Mouse (Mus musculus) thymus, postnatal 14 days (tissue): ENCODE results near the gene Asb11.

Experiments used
- DNase-seq: peaks from one replicate; pipeline ENCODE4 v3.0.0; 2021

The Asb11 gene

GRCm38 (mm10) chrX:164436709-164437108 is at the start of gene Asb11:
Gene Asb11 (plus strand): TSS chrX:164436994.
- no peak for DNase-seq

- DNase-seq, result no peak
Observed at GRCm38 (mm10) chrX:164394091-164394490, 42.7 kb upstream of the Asb11 start.

DNA sequence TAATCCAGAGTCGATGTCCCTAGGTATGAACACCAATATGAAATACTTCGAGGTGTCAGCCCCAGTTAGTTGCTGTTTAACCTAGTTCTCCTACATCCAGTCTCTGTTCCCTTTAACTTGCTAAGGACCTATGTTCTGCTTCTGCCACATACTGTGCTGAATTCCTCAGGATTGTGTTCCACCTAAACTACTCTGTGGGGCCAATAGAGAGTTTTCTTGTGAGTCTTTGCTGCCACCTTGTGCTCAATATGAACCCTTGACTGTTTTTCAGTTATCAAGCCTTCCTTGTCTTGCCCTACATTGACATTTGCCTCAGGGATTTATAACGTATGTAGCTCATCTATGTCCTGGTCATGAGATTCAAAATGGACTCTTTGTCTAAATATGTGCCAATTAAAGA is 38.3 kb upstream of the Asb11 start:
- no peak for DNase-seq

DNA sequence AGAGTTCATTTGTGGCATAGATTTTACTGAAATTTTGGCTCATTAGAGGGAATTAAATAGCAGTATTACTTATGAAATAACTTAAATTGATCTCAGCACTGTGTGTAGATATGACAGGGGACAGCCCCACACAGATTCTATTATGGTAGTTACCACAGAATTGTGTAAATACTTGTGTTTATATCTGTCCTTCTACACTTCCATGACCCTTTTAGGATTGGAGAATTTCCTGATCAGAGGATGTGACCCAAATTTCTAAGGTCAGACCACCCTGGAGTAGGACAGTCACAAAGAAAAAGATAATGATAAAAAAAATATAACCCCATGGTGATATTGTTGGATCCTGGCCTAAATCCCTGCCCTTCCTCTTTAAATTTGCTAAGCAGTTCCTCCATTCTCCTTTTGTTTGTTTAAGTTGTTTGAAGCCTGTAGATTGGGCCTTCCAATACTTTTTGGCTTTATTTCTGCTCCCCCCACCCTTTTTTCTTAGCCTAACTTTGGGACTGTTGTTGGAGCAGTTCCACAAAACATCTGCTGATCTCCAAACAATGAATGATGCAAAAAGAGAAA is 31.6 kb upstream of the Asb11 start:
- DNase-seq, result no peak

GRCm38 (mm10) chrX:164406133-164407022 is 30.4 kb upstream of the Asb11 start:
- peak; percentile 55 for DNase-seq

DNA sequence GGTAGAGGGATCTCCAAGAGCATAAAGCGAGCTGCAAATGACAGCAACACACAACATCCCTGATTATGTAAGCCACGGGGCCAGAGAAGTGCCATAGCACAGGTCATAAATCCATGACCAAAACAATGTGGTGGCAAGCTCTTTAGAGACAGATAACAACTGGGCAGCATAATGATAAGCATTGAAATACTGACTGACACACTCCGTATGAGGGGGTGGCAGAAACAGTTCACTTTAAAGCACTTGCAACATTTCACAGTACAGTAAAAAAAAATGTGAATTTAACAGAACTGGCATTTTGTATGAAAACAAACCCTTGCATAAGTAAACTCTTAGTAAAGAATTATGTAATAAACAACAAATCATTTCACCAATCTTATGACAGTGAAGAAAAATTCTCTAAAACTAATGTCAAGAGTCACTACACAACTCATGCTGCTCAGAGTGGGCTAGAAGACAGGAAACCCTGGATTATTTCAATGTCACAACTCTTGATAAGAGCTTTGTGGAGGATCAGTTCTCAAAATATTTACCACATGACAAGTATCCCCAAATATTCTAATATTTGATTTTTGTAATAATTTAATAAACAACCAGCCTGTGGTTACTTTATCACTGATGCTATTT is 28.4 kb upstream of the Asb11 start:
- no peak for DNase-seq

- DNase-seq, result no peak
Observed at GRCm38 (mm10) chrX:164410562-164410961, 26.2 kb upstream of the Asb11 start.

DNA sequence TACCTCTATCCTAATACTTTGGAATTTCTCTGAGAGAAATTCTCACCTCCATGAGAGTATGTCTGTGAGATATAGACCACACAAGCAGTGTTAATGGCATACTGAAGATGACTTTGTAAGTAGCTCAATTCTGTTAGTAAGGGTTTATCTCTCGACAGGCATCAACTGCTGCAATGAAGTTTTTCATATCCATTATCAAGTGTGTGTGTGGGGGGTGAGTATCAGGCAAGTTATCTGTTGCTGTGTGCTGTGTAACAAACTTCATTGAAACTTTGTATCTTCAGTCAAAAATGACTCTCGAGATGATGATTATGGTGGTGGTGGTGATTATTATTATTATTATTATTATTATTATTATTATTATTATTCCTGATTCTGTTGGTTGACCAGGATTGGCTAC is 20.0 kb upstream of the Asb11 start:
- no peak for DNase-seq

- DNase-seq, result no peak
Observed at GRCm38 (mm10) chrX:164418008-164418407, 18.8 kb upstream of the Asb11 start.

GRCm38 (mm10) chrX:164419471-164419939 is 17.3 kb upstream of the Asb11 start, which contains the start of gene Piga:
Gene Piga (plus strand): TSS chrX:164419787.
- peak; percentile 88 for DNase-seq

DNA sequence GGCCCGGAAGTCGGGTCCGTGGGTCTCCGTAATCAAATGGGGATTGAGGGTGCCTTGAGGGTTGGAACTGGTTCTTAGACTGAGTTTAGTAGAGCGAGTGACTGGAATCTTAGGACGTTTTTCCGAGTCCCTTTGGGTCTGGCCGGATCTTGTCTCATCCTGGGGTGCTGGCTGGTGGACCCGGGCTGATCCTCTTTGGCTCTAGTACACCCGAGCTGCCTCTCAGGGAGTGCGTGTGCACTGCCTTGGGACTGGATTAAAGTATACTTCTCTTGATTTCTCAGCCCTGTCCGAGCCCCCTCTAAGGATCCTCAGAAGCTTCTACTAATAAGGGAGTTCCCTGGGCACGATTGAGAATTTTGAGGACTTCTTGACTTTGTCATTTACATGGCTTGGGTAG is 16.8 kb upstream of the Asb11 start:
- DNase-seq, result no peak

GRCm38 (mm10) chrX:164420518-164420917 is 16.3 kb upstream of the Asb11 start:
- DNase-seq, result no peak

- no peak for DNase-seq
Observed at GRCm38 (mm10) chrX:164424821-164425220, 12.0 kb upstream of the Asb11 start.

GRCm38 (mm10) chrX:164427295-164427694 is 9.5 kb upstream of the Asb11 start:
- no peak for DNase-seq

- no peak for DNase-seq
Observed at GRCm38 (mm10) chrX:164428224-164428623, 8.6 kb upstream of the Asb11 start.

DNA sequence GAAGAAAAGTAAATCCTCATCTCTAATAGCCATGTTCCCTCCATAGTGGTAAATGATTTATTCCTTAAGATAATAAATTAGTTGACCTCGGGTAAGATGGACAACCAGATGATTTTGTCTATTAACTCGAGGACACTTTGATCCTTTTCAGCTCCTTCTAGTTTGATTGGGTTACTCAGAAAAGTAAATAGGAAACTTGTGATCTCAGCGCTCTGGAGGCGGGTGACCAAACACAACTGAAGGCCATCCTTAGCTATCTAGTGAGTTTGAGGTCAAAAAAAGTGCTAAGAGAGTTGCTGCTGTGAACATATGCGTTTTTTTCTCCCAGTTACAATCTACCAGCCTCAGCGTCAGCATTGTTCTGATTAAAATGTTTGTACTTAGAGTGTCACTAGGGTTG is 6.2 kb upstream of the Asb11 start:
- DNase-seq, result no peak

DNA sequence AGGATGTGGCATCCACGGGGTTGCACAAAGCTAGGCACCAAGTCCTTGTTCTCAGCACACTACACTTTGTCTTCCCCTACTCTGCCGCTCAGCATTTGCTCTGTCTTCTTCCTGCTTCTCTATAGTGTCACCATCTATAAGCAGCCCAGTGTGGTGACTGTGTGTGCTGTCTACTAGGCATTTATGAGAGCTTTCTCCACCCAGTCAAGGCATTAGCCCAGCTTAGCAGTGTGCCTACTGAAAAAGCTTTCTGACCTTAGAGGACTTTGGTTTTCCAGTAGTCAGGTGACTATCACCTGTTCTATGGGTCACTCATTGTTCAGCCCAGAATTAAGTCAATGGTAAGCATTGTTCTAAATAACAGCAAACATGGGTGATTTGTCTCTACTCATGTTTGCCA is 5.7 kb upstream of the Asb11 start:
- no peak for DNase-seq

DNA sequence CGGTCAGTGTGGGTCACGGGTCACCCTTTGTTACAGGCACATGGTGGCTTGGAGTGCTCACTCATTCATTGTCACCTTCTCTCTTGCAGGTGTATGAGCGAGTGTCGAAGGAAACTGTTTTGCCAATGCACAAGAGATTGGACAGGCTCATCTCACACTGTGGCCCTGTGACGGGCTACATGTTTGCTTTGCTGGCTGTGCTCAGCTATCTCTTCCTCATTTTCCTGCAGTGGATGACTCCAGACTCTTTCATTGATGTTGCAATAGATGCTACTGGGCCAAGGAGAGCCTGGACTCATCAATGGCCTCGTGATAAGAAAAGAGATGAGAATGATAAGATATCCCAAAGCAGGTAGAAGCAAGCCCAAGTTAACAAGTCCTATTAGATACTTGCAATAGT is 5.3 kb upstream of the Asb11 start:
- DNase-seq, result no peak

- DNase-seq, result no peak
Observed at GRCm38 (mm10) chrX:164432682-164433081, 4.1 kb upstream of the Asb11 start.

GRCm38 (mm10) chrX:164439462-164439861 is 2.7 kb downstream of the Asb11 start:
- no peak for DNase-seq

DNA sequence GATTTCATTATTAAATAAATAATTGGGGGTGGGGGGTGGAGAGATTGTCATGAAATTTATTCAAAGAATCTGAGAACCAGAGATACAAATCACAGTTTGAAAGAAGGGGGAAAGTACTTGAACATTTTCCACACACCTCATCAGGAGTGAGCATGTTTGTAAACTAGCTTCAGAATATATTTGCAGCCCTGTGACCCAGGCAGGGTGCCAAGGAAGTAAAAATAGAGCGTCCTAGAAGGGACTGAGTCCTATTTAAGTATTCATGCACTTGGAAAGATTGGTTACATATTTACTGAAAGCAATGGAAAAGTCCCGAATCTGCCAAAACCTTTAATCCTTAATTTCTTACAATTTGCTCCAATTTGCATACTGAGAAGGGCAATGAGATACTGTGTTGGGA is 3.3 kb downstream of the Asb11 start:
- DNase-seq, result no peak

DNA sequence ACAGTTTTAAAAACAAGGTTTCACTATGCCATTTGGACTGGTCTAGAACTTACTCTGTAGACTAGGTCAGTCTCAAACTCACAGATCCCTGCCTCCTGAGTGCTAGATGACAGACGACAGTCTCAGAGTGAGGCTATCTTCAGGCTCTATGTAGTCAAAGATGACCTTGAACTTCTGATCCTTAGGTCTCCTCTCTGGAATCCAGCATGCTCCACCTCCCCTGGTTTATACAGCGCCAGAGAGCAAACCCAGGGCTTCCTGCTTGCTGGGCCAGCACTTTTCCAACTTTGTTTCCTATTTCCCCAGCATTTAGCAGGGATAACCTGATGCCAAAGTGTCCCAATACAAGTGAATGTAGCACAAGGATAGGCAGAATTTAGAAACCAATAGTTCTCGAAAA is 3.9 kb downstream of the Asb11 start:
- DNase-seq, result no peak

- DNase-seq, result no peak
Observed at GRCm38 (mm10) chrX:164441306-164441705, 4.5 kb downstream of the Asb11 start.

DNA sequence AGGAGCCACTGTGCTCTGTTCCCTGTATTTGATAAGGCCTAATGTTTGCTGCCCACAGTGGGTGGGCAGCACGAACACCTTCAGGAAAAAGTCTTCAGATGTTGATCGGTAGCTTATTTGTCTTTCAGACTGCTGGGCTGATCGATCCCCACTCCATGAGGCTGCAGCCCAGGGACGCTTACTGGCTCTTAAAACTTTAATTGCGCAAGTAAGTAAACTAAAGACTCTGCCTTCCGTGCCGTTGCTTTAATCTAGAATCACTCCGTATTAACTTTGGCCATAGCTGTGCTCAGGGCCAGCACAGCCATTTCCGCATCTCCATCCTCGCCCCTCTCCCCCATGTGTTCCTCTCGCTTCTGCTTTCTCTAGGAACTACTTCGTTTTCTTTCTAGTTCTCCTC is 8.8 kb downstream of the Asb11 start:
- no peak for DNase-seq
